Mouse (Mus musculus): ENCODE measurements at regions not wholly inside any gene's neighbourhood (a gene's known extent, or its start where the extent isn't known, plus 50 kb on each side); places are given as distances from the start of the nearest gene placed in this dataset.

DNA sequence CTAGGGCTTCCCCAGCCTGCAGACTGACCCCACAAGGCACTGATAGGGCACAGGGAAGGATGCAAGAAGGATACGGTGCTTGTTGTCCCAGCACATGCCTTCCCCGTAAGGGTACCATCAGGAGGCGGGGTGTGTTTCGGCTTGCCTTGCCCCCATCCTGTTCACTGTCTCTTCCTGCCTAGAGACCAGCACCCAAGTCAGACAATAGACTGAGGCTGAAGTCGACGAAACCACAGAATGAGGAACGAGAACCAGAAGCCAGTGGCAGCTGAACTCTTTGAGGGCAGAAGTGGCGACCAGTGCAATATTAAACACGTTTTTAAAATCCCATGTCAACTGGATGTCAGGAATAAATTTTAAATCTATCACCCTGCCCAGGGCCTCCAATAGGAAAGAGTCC, 67.6 kb downstream of the Gm11011 start:
- TF ChIP-seq CTCF (IDR thresholded peaks at IDR 0.05; ENCODE audit: low read depth) (no peak), EP300 (optimal IDR thresholded peaks at IDR 0.05) (no peak)

Data from stomach, postnatal 0 days (tissue).